Mouse (Mus musculus) CH12.LX (cell line): ENCODE data around the gene 9930021J03Rik. TPM values are rescaled to one million over a fixed set of nuclear protein-coding genes. Genes with fewer than 3 reads are reported as not detected.

ENCODE experiments used
- DNase-seq: peaks from one replicate; pipeline ENCODE4 v3.0.0-alpha.2; 2013; ENCODE audit errors: extremely low read depth
- H3K27ac ChIP-seq: 2 replicates; pipeline ENCODE4 v1.5.1; 2012; ENCODE audit warnings: low read depth, mild to moderate bottlenecking, control low read depth, moderate library complexity; ENCODE audit not compliant: insufficient read depth
- H3K27me3 ChIP-seq: replicated peaks from 2 replicates; pipeline ENCODE3; 2012; ENCODE audit warnings: inconsistent platforms
- H3K36me3 ChIP-seq, 2 experiments: replicated peaks in 1 of 2; 2 replicates each; pipeline versions ENCODE3 to v1.6.1; 2012; ENCODE audit warnings: inconsistent platforms in 1 of 2, low read length in 1 of 2, mild to moderate bottlenecking in 1 of 2, mixed read lengths in 1 of 2, moderate library complexity in 1 of 2; ENCODE audit not compliant: control insufficient read depth in 1 of 2, insufficient read depth in 1 of 2
- H3K4me1 ChIP-seq, 2 experiments: 2 replicates each; pipeline ENCODE4 v1.6.1; 2012; ENCODE audit warnings: inconsistent platforms in 1 of 2, moderate library complexity in 1 of 2; ENCODE audit not compliant: insufficient read depth in 2 of 2, control insufficient read depth in 1 of 2
- H3K4me2 ChIP-seq: 2 replicates; pipeline ENCODE4 v1.6.1; 2012; ENCODE audit warnings: low read depth, mild to moderate bottlenecking, control low read depth; ENCODE audit not compliant: poor library complexity, insufficient read depth, severe bottlenecking
- H3K4me3 ChIP-seq, 3 experiments: fragments of 150-350 bp in 1 of 3; sonication (generic) in 1 of 3; replicated peaks in 1 of 3; 2 replicates each; pipeline versions ENCODE3 to v1.5.1; 2011 to 2012; ENCODE audit warnings: low read depth in 2 of 3, low read length in 2 of 3, mild to moderate bottlenecking in 2 of 3, moderate library complexity in 2 of 3, control low read depth in 1 of 3, improper control_type of control experiment in 1 of 3, inconsistent platforms in 1 of 3, mixed read lengths in 1 of 3; ENCODE audit not compliant: poor library complexity in 1 of 3
- H3K79me2 ChIP-seq: replicated peaks from 2 replicates; pipeline ENCODE4 v1.6.1; 2012; ENCODE audit warnings: mild to moderate bottlenecking, moderate library complexity; ENCODE audit not compliant: control insufficient read depth, poor library complexity, insufficient read depth, severe bottlenecking; ENCODE audit errors: extremely low read depth
- H3K9ac ChIP-seq: 2 replicates; pipeline ENCODE4 v1.6.1; 2012; ENCODE audit warnings: low read depth, mild to moderate bottlenecking, control low read depth, moderate library complexity; ENCODE audit not compliant: insufficient read depth
- H3K9me3 ChIP-seq: replicated peaks from 2 replicates; pipeline ENCODE3; 2012; ENCODE audit warnings: low read length, inconsistent platforms, mixed read lengths
- BHLHE40 ChIP-seq: IDR thresholded peaks from 2 replicates; pipeline ENCODE4 v1.6.1; 2011; ENCODE audit warnings: mild to moderate bottlenecking, low read depth, low read length, improper control_type of control experiment
- CHD1 ChIP-seq: IDR thresholded peaks from 2 replicates; pipeline ENCODE4 v1.6.1; 2012; ENCODE audit warnings: low read depth, low read length, improper control_type of control experiment, inconsistent platforms
- CHD2 ChIP-seq: IDR thresholded peaks from 2 replicates; pipeline ENCODE4 v1.6.1; 2011; ENCODE audit warnings: low read length, improper control_type of control experiment
- ELF1 ChIP-seq: IDR thresholded peaks from 2 replicates; pipeline ENCODE4 v1.6.1; 2014; ENCODE audit warnings: low read depth, mild to moderate bottlenecking, inconsistent platforms, low read length, improper control_type of control experiment
- EP300 ChIP-seq: IDR thresholded peaks from 2 replicates; pipeline ENCODE4 v1.6.1; 2011; ENCODE audit warnings: low read length, improper control_type of control experiment
- ETS1 ChIP-seq: conservative IDR thresholded peaks from 2 replicates; pipeline ENCODE4 v1.6.1; 2012; ENCODE audit warnings: low read depth, mild to moderate bottlenecking, inconsistent platforms, low read length, improper control_type of control experiment, moderate library complexity
- GABPA ChIP-seq: IDR thresholded peaks from 2 replicates; pipeline ENCODE4 v1.6.1; 2012; ENCODE audit warnings: low read depth, low read length, improper control_type of control experiment, inconsistent platforms; ENCODE audit not compliant: insufficient replicate concordance
- KAT2A ChIP-seq: IDR thresholded peaks from 2 replicates; pipeline ENCODE4 v1.6.1; 2012; ENCODE audit warnings: low read length, improper control_type of control experiment, inconsistent platforms; ENCODE audit not compliant: insufficient replicate concordance
- MAFK ChIP-seq: IDR thresholded peaks from 2 replicates; pipeline ENCODE4 v1.6.1; 2011; ENCODE audit warnings: low read length, improper control_type of control experiment; ENCODE audit not compliant: insufficient replicate concordance
- MAZ ChIP-seq: IDR thresholded peaks from 2 replicates; pipeline ENCODE4 v1.6.1; 2012; ENCODE audit warnings: low read depth, mild to moderate bottlenecking, inconsistent platforms, low read length, improper control_type of control experiment, moderate library complexity
- MEF2A ChIP-seq: IDR thresholded peaks from 2 replicates; pipeline ENCODE4 v1.6.1; 2014; ENCODE audit warnings: low read depth, mild to moderate bottlenecking, inconsistent platforms, low read length, improper control_type of control experiment, borderline replicate concordance
- MYC ChIP-seq: IDR thresholded peaks from 2 replicates; pipeline ENCODE4 v1.6.1; 2011; ENCODE audit warnings: low read depth, mild to moderate bottlenecking, improper control_type of control experiment, low read length
- POLR2A ChIP-seq: IDR thresholded peaks from 2 replicates; pipeline ENCODE4 v1.6.1; 2011; ENCODE audit warnings: low read depth, mild to moderate bottlenecking, improper control_type of control experiment, low read length
- POLR2AphosphoS2 ChIP-seq: IDR thresholded peaks from 2 replicates; pipeline ENCODE4 v1.6.1; 2011; ENCODE audit warnings: low read depth, low read length, improper control_type of control experiment
- SMC3 ChIP-seq: IDR thresholded peaks from 2 replicates; pipeline ENCODE4 v1.6.1; 2011; ENCODE audit warnings: low read depth, low read length, improper control_type of control experiment
- TCF12 ChIP-seq: IDR thresholded peaks from 2 replicates; pipeline ENCODE4 v1.6.1; 2014; ENCODE audit warnings: low read depth, mild to moderate bottlenecking, inconsistent platforms, low read length, improper control_type of control experiment
- UBTF ChIP-seq: IDR thresholded peaks from 2 replicates; pipeline ENCODE4 v1.6.1; 2012; ENCODE audit warnings: low read depth, mild to moderate bottlenecking, inconsistent platforms, low read length, improper control_type of control experiment, moderate library complexity
- USF1 ChIP-seq: IDR thresholded peaks from 2 replicates; pipeline ENCODE4 v1.6.1; 2014; ENCODE audit warnings: low read depth, mild to moderate bottlenecking, inconsistent platforms, low read length, improper control_type of control experiment
- ZC3H11A ChIP-seq: IDR thresholded peaks from 2 replicates; pipeline ENCODE4 v1.6.1; 2012; ENCODE audit warnings: low read depth, mild to moderate bottlenecking, inconsistent platforms, low read length, improper control_type of control experiment
- ZKSCAN1 ChIP-seq: IDR thresholded peaks from 2 replicates; pipeline ENCODE4 v1.6.1; 2012; ENCODE audit warnings: low read depth, inconsistent platforms, low read length, improper control_type of control experiment, borderline replicate concordance
- dilution Hi-C: fragments of 300-500 bp; cut with MboI; formaldehyde crosslinking; loops from 2 replicates; pipeline ENCODE4 v1.14.3; 2020; ENCODE audit warnings: low sequenced_read_pairs; ENCODE audit not compliant: extremely low pct_unique_long_range_greater_than_20kb, extremely low pct_ligation_motif_present
- in situ Hi-C: fragments of 300-500 bp; cut with MboI; formaldehyde crosslinking; loops from 3 replicates; pipeline ENCODE4 v1.14.3; 2019; ENCODE audit warnings: low sequenced_read_pairs, low pct_ligation_motif_present, low pct_unique_long_range_greater_than_20kb, mixed read lengths
- polyA plus RNA-seq: library from polyadenylated mRNA; unstranded; fragments of >175 nt; gene quantifications from 2 replicates; pipeline ENCODE4 v1.2.1, GENCODE M21; 2012; ENCODE audit warnings: low read depth; ENCODE audit not compliant: insufficient read length
- total RNA-seq, 2 experiments: library from RNA; depleted of rRNA; stranded (reverse); fragments of 300-350 nt in 1 of 2; fragments of >200 nt in 1 of 2; gene quantifications; 2 replicates each; pipeline ENCODE4 v1.2.3; 2012 to 2014

9930021J03Rik gene
- total and polyA plus RNA-seq, 3 experiments = 4.2 to 8.7 (median 7.8) TPM

DNA sequence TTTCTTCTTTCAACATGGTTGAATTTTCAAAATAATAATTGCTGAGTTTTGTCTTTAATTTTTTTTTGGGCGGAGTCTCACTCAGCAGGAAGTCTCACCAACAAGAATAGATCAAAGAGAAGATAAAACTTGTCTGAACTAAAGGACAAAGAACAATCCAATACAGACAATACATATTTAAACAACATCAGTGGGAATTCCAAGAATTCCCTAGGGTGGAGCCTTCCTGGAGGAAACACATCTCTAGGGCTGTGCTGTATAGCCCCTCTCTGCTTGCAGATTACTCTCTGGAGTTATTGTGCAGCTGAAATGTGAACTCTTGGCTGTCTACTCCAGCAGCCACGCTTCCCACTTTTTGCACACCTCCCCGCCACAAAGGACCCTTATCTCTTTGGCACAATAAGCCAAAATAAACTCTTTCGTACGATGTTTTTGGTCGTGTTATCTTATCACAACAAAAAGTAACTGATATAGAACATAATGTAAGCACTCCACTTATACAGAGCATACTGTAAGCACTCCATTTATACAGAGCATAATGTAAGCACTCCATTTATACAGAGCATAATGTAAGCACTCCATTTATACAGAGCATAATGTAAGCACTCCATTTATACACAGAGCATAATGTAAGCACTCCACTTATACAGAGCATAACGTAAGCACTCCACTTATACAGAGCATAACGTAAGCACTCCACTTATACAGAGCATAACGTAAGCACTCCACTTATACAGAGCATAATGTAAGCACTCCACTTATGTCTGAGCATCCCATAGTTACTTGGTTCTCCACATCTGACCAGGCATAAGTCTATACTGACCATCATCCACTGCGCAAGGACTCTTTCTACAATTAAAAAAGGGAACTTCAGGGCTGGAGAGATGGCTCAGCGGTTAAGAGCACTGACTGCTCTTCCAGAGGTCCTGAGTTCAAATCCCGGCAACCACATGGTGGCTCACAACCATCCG, 125.3 kb downstream of the 9930021J03Rik start:
- no peak overlapping the region for H3K27ac ChIP-seq
- peaks cover 0 to 1% of the 10 kb centered on the region in 2 experiments for H3K36me3 ChIP-seq
- no peak overlapping the region for H3K4me2 ChIP-seq
- no peak overlapping the region for H3K9ac ChIP-seq
- H3K27me3 ChIP-seq = no peaks in the 10 kb centered on the region
- no peaks in the 10 kb centered on the region for H3K79me2 ChIP-seq
- DNase-seq = no peak
- in situ Hi-C loops = no loop called here
- H3K4me1 ChIP-seq = peaks cover 3 to 27% of the 10 kb centered on the region in 2 experiments
- peaks cover 2% of the 10 kb centered on the region for H3K9me3 ChIP-seq
- dilution Hi-C loops = no loop called here
- no peak overlapping the region for H3K4me3 ChIP-seq
- no peak for TF ChIP-seq CHD2
- no peak for TF ChIP-seq CHD1
- no peak for TF ChIP-seq ETS1
- TF ChIP-seq TCF12 = no peak
- no peak for TF ChIP-seq KAT2A
- no peak for TF ChIP-seq ZKSCAN1
- TF ChIP-seq POLR2A = no peak
- no peak for TF ChIP-seq EP300
- TF ChIP-seq UBTF = no peak
- TF ChIP-seq POLR2AphosphoS2 = no peak
- no peak for TF ChIP-seq ELF1
- no peak for TF ChIP-seq BHLHE40
- no peak for TF ChIP-seq ZC3H11A
- TF ChIP-seq SMC3 = no peak
- no peak for TF ChIP-seq MAFK
- no peak for TF ChIP-seq MEF2A
- no peak for TF ChIP-seq MAZ
- no peak for TF ChIP-seq USF1
- TF ChIP-seq GABPA = no peak
- TF ChIP-seq MYC = no peak
- TF ChIP-seq, all 38 proteins: peak for 0
